Mouse (Mus musculus) hindbrain, embryonic 16.5 days (tissue): ENCODE measurements around the gene Nsun2. TPM values are rescaled to one million over a fixed set of nuclear protein-coding genes. Genes with fewer than 3 reads are reported as not detected.

Experiments
- ATAC-seq: fragments of 200-750 bp; cut with Nextera tagmentation; 2 replicates; pipeline ENCODE4 v1.8.0; 2017; ENCODE audit warnings: moderate TSS enrichment, moderate library complexity
- H3K27ac ChIP-seq: fragments of 300-500 bp; sonication (generic); 2 replicates; pipeline ENCODE4 v1.5.1; 2014; ENCODE audit warnings: low read depth, mild to moderate bottlenecking, control low read depth, low read length, moderate library complexity
- H3K27me3 ChIP-seq: fragments of 300-500 bp; sonication (generic); replicated peaks from 2 replicates; pipeline ENCODE4 v1.6.1; 2014; ENCODE audit warnings: low read length; ENCODE audit not compliant: control insufficient read depth, insufficient read depth
- H3K36me3 ChIP-seq: fragments of 300-500 bp; sonication (generic); 2 replicates; pipeline ENCODE4 v1.6.1; 2014; ENCODE audit warnings: mild to moderate bottlenecking, low read length, moderate library complexity, mixed read lengths; ENCODE audit not compliant: control insufficient read depth, insufficient read depth
- H3K4me1 ChIP-seq: fragments of 300-500 bp; sonication (generic); 2 replicates; pipeline ENCODE4 v1.6.1; 2014; ENCODE audit warnings: low read depth, low read length; ENCODE audit not compliant: control insufficient read depth, insufficient read depth
- H3K4me2 ChIP-seq: fragments of 300-500 bp; sonication (generic); 2 replicates; pipeline ENCODE4 v1.6.1; 2014; ENCODE audit warnings: mild to moderate bottlenecking, low read length, control low read depth, moderate library complexity
- H3K4me3 ChIP-seq: fragments of 300-500 bp; sonication (generic); 2 replicates; pipeline ENCODE4 v1.5.1; 2014; ENCODE audit warnings: mild to moderate bottlenecking, low read length, control low read depth, moderate library complexity
- H3K9ac ChIP-seq: fragments of 300-500 bp; sonication (generic); 2 replicates; pipeline ENCODE4 v1.6.1; 2014; ENCODE audit warnings: low read depth, mild to moderate bottlenecking, control low read depth, low read length, moderate library complexity
- H3K9me3 ChIP-seq: fragments of 300-500 bp; sonication (generic); 2 replicates; pipeline ENCODE4 v1.6.1; 2014; ENCODE audit warnings: mild to moderate bottlenecking, low read length, moderate library complexity; ENCODE audit not compliant: control insufficient read depth
- WGBS: fragments of 180-500 bp; shearing (Covaris S2); extraction: QIAGEN DNeasy Blood & Tissue Kit; methylation state at CpG from one replicate; pipeline ENCODE4 v1.1.7; 2014; 5-methylcytosine and 5-hydroxymethylcytosine counted together
- polyA plus RNA-seq: library from polyadenylated mRNA; unstranded; fragments of >200 nt; fragmentation: Nextera tagmentation; extraction: Ambion mirVana; gene quantifications from 2 replicates; pipeline ENCODE4 v1.2.1, GENCODE M21; 2015

Nsun2 gene
- polyA plus RNA-seq, 1 experiment from 2014 or later = 73.8 TPM

DNA sequence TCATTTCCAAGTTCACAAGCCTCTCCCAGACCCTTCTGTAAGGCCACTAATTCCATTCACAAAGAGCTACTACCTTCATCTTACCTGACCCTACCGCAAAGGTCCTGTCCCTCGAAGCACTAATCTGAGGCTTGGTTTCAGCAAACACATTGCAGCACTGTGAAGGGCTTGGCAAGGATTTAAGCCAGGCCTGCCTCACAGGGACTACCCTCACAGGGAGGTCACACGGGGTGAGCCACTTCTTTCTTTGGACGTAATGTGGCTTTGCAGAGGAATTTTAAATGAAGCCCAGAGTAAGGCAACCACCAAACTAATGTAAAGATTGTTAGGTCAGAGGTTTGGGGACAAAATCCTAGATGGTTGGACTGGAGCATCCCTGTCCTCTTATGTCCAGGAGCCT is 107.0 kb downstream of the Nsun2 start:
- H3K36me3 ChIP-seq = peaks cover 15% of the 10 kb centered on the region

DNA sequence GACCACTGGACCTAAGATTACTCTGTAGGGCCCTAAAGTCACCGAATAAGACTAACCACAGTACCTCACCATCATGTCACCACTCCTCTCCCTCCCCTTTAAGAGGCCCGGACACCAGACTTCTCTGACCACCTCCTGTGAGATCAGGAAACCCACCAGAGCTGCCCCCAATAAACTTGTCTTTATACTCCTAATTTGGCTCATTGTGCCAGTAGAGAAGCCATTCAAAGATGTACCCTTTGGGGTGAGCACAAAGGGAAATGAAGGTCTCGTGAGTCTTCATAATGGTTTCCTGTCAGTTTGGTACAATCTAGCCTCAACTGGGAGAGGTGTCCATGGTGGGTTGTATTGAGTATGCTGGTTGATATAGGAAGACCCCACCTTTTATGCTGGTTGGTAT is 107.5 kb downstream of the Nsun2 start:
- Histone ChIP-seq H3K27me3 (no peaks in the 10 kb centered on the region), H3K4me3 (no peak overlapping the region), H3K9ac (no peak overlapping the region), H3K9me3 (no peaks in the 10 kb centered on the region), H3K27ac (no peak overlapping the region), H3K4me2 (no peak overlapping the region), H3K36me3 (peaks cover 12% of the 10 kb centered on the region; the same call in 1 of the 2 replicates), H3K4me1 (no peaks in the 10 kb centered on the region)
- whole genome bisulfite sequencing = 89% methylated on average over 3 of the region's 3 CpGs
- ATAC-seq = no peak

More for the DNA sequence above, 107.0 kb downstream of the Nsun2 start:
- Histone ChIP-seq H3K27me3 (no peaks in the 10 kb centered on the region), H3K4me1 (no peaks in the 10 kb centered on the region), H3K9me3 (no peaks in the 10 kb centered on the region), H3K4me2 (no peak overlapping the region), H3K27ac (no peak overlapping the region), H3K9ac (no peak overlapping the region), H3K4me3 (no peak overlapping the region)
- WGBS = 91% methylated on average over 4 of the region's 4 CpGs
- ATAC-seq = no peak

DNA sequence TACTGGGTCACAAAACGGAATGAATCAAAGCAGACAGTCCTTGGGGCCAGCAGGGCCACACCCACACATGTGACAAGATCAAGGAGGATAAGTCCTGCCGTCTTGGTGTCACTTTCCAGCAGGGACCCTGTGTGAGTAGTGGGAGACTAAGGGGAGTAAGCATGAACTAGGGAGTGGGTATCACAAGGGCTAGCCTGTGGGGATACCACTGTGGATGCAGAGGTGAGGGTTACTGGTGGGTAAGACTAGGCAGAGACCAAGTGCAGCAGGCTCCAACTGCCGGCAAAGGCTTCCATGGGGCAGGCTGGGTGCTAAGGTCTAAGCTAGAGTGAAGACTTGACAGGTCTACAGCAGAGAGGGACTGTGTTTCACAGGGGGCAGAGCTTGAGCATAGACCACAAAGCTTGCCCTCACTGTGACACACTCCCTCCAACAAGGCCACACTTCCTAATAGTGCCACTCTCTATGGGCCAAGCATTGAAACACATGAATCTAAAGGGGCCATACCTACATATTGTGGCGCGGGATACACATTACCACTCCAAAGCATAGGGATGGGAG is 109.2 kb downstream of the Nsun2 start:
- no peaks in the 10 kb centered on the region for H3K4me1 ChIP-seq
- 81% methylated on average over 5 of the region's 5 CpGs for WGBS
- no peak overlapping the region for H3K4me2 ChIP-seq
- H3K9ac ChIP-seq = no peak overlapping the region
- no peak overlapping the region for H3K4me3 ChIP-seq
- H3K36me3 ChIP-seq = 0 out of 2 replicates have a peak, but pooled peaks cover 3% of the 10 kb centered on the region
- no peaks in the 10 kb centered on the region for H3K9me3 ChIP-seq
- no peak overlapping the region for H3K27ac ChIP-seq
- ATAC-seq = no peak
- H3K27me3 ChIP-seq = no peaks in the 10 kb centered on the region

DNA sequence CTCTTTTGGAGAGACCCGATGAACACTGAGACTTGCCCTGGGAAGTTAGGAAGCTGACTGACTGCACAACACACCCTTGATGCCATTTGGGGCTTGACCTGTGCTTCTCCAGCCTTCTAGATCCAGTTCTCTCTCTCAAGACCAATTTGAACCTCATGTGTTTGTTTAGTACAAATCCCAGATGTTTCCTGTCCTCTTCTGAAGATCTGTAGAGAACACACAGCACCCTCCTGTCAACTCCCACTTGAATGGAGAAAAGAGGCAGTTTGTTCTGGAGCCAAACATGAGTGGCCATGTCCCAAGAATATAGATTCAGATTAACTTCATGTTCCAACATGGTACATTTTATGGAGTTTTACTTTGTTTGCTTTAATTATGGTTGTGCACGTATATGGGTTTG is 110.4 kb downstream of the Nsun2 start:
- Histone ChIP-seq H3K36me3 (no peaks in the 10 kb centered on the region), H3K27me3 (no peaks in the 10 kb centered on the region), H3K4me2 (no peak overlapping the region), H3K9me3 (no peaks in the 10 kb centered on the region), H3K9ac (no peak overlapping the region), H3K27ac (no peak overlapping the region), H3K4me1 (no peaks in the 10 kb centered on the region), H3K4me3 (no peak overlapping the region)
- WGBS = 93% methylated on average over 2 of the region's 2 CpGs
- no peak for ATAC-seq

DNA sequence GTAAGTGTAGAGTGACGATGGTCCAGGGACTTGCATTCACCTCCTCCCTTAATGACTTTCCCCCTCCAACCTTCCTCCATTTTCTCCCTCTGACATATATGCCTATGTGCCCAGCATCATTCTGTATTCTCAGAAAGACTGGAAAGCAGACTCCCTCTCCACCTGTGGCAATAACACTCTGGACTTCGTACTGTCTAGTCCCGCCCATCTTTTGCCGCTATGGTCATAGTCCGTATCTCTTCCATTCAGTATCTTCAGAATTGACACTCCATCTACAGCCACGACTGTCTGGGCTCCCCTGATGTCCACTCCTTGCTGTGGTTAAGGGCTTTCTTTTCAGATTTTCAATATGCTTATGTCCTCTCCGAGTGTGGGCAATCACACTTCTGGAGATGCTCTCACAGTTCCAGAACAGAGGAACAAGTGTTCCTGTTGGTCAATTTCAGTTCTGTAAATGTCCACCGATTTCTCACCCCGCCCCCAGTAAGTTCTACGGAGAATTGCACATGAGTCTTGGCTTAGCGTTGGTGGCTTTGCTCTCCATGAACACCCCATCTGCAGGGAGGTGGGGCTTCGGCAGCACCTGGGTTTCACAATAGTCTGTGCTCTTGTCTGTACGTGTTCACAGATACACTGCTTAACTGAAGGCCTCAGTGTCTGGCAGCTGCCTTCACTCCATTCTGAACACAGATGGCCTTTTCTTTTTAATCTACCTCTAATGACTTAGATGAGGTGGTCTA is 111.1 kb downstream of the Nsun2 start:
- Histone ChIP-seq H3K27ac (no peak overlapping the region), H3K4me3 (no peak overlapping the region), H3K9ac (no peak overlapping the region; the same call in 1 of the 2 replicates), H3K9me3 (no peaks in the 10 kb centered on the region), H3K4me2 (no peak overlapping the region), H3K36me3 (no peaks in the 10 kb centered on the region), H3K27me3 (no peaks in the 10 kb centered on the region), H3K4me1 (no peaks in the 10 kb centered on the region)
- no peak for ATAC-seq
- 86% methylated on average over 13 of the region's 13 CpGs for WGBS

DNA sequence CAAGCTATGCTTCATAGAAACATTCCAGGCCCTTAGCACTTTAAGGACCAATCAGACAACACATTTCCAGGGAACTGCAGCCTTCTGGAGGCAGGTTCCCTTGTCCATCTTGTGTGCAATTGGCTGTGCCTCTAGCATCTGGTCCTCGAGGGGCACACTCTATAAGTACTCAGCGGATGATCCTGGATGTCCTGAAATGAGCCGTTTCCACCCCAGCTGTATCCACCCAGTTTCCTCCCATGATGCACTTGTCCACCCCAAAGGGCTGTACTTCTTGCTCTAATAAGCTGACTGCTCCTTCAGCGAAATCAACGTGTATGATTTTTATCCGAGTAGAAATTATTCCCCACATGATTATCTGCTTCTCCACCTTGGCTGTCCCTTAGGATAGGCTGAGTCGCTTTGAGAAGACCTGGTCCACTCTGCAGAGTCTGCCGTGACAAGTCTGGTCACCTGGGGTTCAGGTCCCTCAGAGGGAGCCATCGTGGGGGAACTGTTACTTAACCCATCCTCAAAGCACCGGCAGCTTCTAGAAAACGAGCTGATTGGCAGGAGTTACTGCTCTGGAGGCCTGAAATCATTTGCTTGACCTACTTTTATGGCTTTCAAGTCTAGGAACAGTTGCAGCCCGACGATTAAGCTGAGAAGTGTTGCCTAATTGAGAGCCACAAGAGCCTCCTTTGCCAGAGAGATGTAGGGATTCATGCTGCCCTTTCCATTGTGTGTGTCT is 112.3 kb downstream of the Nsun2 start:
- no peaks in the 10 kb centered on the region for H3K4me1 ChIP-seq
- 66% methylated on average over 13 of the region's 13 CpGs for WGBS
- no peak overlapping the region for H3K27ac ChIP-seq
- ATAC-seq = peak; percentile 54; the same call in 1 of the 2 replicates
- no peaks in the 10 kb centered on the region for H3K9me3 ChIP-seq
- no peak overlapping the region for H3K4me2 ChIP-seq
- H3K9ac ChIP-seq = no peak overlapping the region
- H3K4me3 ChIP-seq = no peak overlapping the region
- no peaks in the 10 kb centered on the region for H3K36me3 ChIP-seq
- H3K27me3 ChIP-seq = no peaks in the 10 kb centered on the region

DNA sequence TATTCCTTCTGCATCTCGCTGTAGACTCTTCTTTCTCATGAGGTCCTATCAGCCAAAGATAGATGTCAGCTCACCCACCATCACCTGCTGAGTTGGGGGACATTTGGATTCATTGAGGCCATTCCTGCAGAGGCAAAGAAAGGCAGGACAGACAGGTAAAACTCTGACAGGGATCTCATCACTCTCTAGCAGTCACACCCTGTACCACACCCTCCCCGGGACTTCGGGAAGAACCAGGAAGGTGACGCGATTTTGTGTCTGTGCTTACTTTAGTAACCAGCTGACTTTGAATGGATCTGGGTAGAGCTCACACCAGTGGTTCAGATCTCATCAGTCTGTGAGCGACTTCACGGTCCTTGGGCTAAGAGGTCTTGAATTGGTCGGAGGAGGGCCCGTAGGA is 112.9 kb downstream of the Nsun2 start:
- Histone ChIP-seq H3K4me3 (no peak overlapping the region), H3K9me3 (no peaks in the 10 kb centered on the region), H3K36me3 (no peaks in the 10 kb centered on the region), H3K4me2 (no peak overlapping the region), H3K9ac (no peak overlapping the region), H3K4me1 (no peaks in the 10 kb centered on the region), H3K27ac (no peak overlapping the region), H3K27me3 (no peaks in the 10 kb centered on the region)
- 83% methylated on average over 9 of the region's 9 CpGs for WGBS
- ATAC-seq = no peak

DNA sequence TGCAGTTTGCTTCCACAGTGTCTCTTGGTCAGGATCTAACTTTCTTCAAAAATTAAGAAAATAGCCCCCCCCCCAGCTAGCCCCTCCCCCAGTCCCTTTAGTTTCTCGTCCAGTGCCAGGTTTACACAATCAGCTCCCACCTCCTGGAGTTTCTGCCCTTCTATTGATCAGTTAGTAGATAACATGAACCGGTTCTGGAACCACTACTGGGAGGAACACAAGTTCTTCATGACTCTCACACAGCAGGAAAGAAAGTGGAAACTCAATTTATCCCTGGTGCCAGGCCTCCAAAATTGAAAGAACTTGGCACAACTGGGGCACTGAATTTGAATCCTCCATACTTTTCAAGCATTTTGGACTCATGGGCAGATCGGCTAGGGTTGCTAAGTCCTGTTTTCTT is 121.0 kb downstream of the Nsun2 start:
- Histone ChIP-seq H3K9me3 (no peaks in the 10 kb centered on the region), H3K36me3 (no peaks in the 10 kb centered on the region), H3K4me1 (no peaks in the 10 kb centered on the region), H3K4me3 (no peak overlapping the region), H3K9ac (no peak overlapping the region), H3K4me2 (no peak overlapping the region), H3K27me3 (no peaks in the 10 kb centered on the region), H3K27ac (no peak overlapping the region)
- no peak for ATAC-seq
- WGBS = 72% methylated on average over 3 of the region's 3 CpGs

DNA sequence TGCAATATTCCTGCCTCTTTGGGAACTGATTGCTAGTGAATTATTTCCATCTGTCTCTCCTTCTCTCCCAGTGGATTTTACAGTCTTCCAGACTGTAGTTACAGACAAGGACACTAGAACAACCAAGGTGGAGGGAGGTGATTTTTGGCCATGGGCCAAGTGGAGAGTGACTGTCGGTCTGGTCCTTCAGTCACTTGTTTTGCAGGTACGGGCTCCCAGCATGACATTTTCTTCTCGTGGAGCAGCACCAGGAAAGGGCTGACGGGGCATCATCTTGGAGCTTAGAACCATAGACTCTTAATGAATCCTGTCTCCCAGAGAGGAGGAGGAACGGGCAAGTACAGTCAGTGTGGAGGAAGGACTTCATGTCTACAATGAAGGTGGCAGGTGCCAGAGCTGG is 138.6 kb downstream of the Nsun2 start:
- WGBS = 78% methylated on average over 5 of the region's 5 CpGs
- no peak overlapping the region for H3K4me3 ChIP-seq
- no peaks in the 10 kb centered on the region for H3K9me3 ChIP-seq
- no peaks in the 10 kb centered on the region for H3K4me1 ChIP-seq
- H3K27me3 ChIP-seq = no peaks in the 10 kb centered on the region
- no peak overlapping the region for H3K4me2 ChIP-seq
- H3K36me3 ChIP-seq = no peaks in the 10 kb centered on the region
- H3K27ac ChIP-seq = no peak overlapping the region
- ATAC-seq = no peak
- H3K9ac ChIP-seq = no peak overlapping the region
